Mouse (Mus musculus) megakaryocyte, embryonic 14.5 days (primary cell): ENCODE data around the gene Lypd6b.

Experiments used
- FLI1 ChIP-seq: IDR thresholded peaks from 2 replicates; pipeline ENCODE4 v1.6.1; 2012; ENCODE audit warnings: low read length, inconsistent platforms, mixed read lengths
- GATA1 ChIP-seq: IDR thresholded peaks from 3 replicates; pipeline ENCODE4 v1.6.1; 2012; ENCODE audit warnings: mixed read lengths, low read length, inconsistent platforms, borderline replicate concordance

- TF ChIP-seq GATA1 (no peak), FLI1 (no peak)
These were observed 547 bp downstream of the Lypd6b start for GRCm38 (mm10) chr2:49788051-49788418.
